Mouse (Mus musculus) brain, embryonic 14.5 days (tissue): ENCODE data around the gene Rhobtb1.

Experiments
- CTCF ChIP-seq: fragments of 200-500 bp; IDR thresholded peaks from 2 replicates; pipeline ENCODE4 v1.5.1; 2012; ENCODE audit warnings: inconsistent platforms, mild to moderate bottlenecking, moderate library complexity, borderline replicate concordance; ENCODE audit not compliant: insufficient read depth, insufficient read length; ENCODE audit errors: extremely low read depth
- POLR2A ChIP-seq: fragments of 200-500 bp; IDR thresholded peaks from 2 replicates; pipeline ENCODE4 v1.6.1; 2012; ENCODE audit warnings: mild to moderate bottlenecking, inconsistent platforms, borderline replicate concordance; ENCODE audit not compliant: poor library complexity, insufficient read depth, insufficient read length, severe bottlenecking; ENCODE audit errors: extremely low read depth

GRCm38 (mm10) chr10:69318514-69318913 lies 167.3 kb downstream of the Rhobtb1 start:
- TF ChIP-seq CTCF: no peak
- no peak for TF ChIP-seq POLR2A
